12 mouse cellular contexts compared by ENCODE assay signal in the genomic region with DNA sequence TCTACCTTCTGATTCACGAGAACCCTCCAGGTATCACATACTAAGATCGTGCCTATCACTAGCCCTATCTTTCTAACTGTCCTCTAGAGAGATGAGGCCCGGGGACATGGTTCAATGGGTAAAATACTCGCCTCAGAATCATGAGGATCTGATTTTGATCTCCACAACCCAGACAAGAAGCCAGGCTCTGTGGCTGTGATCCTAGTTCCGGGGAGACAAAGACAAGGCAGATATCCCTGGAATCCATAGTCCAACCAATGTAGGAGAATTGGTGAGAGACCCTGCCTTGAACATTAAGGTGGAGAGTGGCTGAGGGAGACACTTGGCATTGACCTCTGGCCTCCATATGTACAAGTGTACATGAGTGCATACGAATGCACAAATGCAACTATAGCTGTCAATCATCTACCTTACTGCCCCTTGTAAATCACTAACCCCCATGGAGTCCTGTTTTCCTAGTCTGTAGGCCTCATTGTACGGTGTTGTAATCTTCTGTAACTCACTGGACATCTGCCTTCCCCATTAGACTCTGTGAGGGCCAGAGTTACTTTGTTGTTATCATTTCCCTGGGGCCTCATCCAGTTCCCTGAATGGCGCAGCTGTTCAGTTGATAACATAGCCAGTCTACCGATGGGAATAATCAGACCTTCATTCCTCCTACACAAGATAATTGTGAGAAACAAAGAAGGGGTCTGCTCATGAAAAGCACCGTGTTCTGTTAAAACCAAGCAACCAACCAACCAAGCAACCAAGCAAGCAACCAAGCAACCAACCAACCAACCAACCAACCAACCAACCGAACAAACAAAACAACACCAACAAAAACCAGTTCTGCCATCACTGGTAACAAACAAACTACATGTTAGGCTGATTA. TPM values are rescaled to one million over a fixed set of nuclear protein-coding genes. Genes with fewer than 3 reads are reported as not detected.
DNase-seq lines count a peak whose midpoint lies in the region; ATAC-seq and TF ChIP-seq lines count a peak whose summit lies in the region.
"Had no signal": no experiment of that assay in that cellular context is flagged by ENCODE, and none has a peak within 500 bp of the region (broad histone marks: within the 10 kb centered on the region; RNA-seq: fewer than 3 reads in every experiment).

No protein-coding gene starts in this region.

- H3K9ac ChIP-seq in embryonic facial prominence, embryonic 15.5 days: no peak overlapping the region
- no peak overlapping the region for H3K9ac ChIP-seq in limb, embryonic 14.5 days (ENCODE audit: low read depth, low read length, severe bottlenecking)

- H3K4me1 ChIP-seq in embryonic facial prominence, embryonic 15.5 days: 0 out of 2 replicates have a peak, but pooled peaks cover 5% of the 10 kb centered on the region
- peaks cover 7% of the 10 kb centered on the region; the same call in 1 of the 2 replicates for H3K4me1 ChIP-seq in embryonic facial prominence, embryonic 10.5 days
- no peaks in the 10 kb centered on the region for H3K4me1 ChIP-seq in limb, embryonic 14.5 days (ENCODE audit: control insufficient read depth, insufficient read depth, low read length)
- no peaks in the 10 kb centered on the region for H3K4me1 ChIP-seq in limb, embryonic 10.5 days

- TF ChIP-seq POLR2A in limb, embryonic 14.5 days (IDR thresholded peaks at IDR 0.05; ENCODE audit: borderline replicate concordance, extremely low read depth, insufficient read depth, insufficient read length): no peak

- intact Hi-C loops in heart, postnatal 10 days (cut with DNase I): loop anchor here (2.0 to 5.0 kb wide), 2 partner anchors 52 to 237 kb away; no protein-coding TSS in a partner anchor

- H3K36me3 ChIP-seq in embryonic facial prominence, embryonic 15.5 days: no peaks in the 10 kb centered on the region
- no peaks in the 10 kb centered on the region for H3K36me3 ChIP-seq in embryonic facial prominence, embryonic 10.5 days (replicated peaks)
- H3K36me3 ChIP-seq in limb, embryonic 14.5 days (ENCODE audit: control insufficient read depth, insufficient read depth, low read length): no peaks in the 10 kb centered on the region
- H3K36me3 ChIP-seq in limb, embryonic 10.5 days: 0 out of 2 replicates have a peak, but pooled peaks cover 3% of the 10 kb centered on the region

- no peak for ATAC-seq in embryonic facial prominence, embryonic 15.5 days (ENCODE audit: insufficient number of reproducible peaks, low FRiP score, low TSS enrichment, low read depth)
- no peak for ATAC-seq in limb, embryonic 14.5 days (ENCODE audit: low FRiP score, low read depth)

- H3K27me3 ChIP-seq in embryonic facial prominence, embryonic 15.5 days: no peaks in the 10 kb centered on the region
- H3K27me3 ChIP-seq in embryonic facial prominence, embryonic 10.5 days (replicated peaks; ENCODE audit: low read depth, poor library complexity, severe bottlenecking): no peaks in the 10 kb centered on the region
- H3K27me3 ChIP-seq in limb, embryonic 14.5 days (ENCODE audit: control insufficient read depth, insufficient read depth, low read length): no peaks in the 10 kb centered on the region
- no peaks in the 10 kb centered on the region for H3K27me3 ChIP-seq in limb, embryonic 10.5 days (ENCODE audit: low read depth, poor library complexity, severe bottlenecking)

- H3K27ac ChIP-seq in embryonic facial prominence, embryonic 15.5 days (replicated peaks): peak overlapping the region; percentile 74; the same call in 1 of the 2 replicates
- no peak overlapping the region; the same call in 1 of the 2 replicates for H3K27ac ChIP-seq in embryonic facial prominence, embryonic 10.5 days (replicated peaks)
- no peak overlapping the region for H3K27ac ChIP-seq in limb, embryonic 14.5 days (replicated peaks; ENCODE audit: low read depth, low read length)
- H3K27ac ChIP-seq in limb, embryonic 10.5 days: no peak overlapping the region
- H3K27ac ChIP-seq: left cerebral cortex, adult 2 months had no signal

- DNase-seq in embryonic facial prominence, embryonic 10.5 days (ENCODE audit: low spot score): no peak
- peak; percentile 11 for DNase-seq in limb, embryonic 14.5 days (ENCODE audit: low spot score)
- no peak for DNase-seq in limb, embryonic 10.5 days (ENCODE audit: low spot score)
- peak; percentile 46 to 47 for DNase-seq in heart, postnatal 10 days
- peak; percentile 85 for DNase-seq in skeletal muscle tissue, adult 2 months (ENCODE audit: low read depth, low spot score)
- DNase-seq in thymus, adult 18-20 months: no peak
- no peak for DNase-seq in thymus, postnatal 14 days
- DNase-seq: adrenal gland, postnatal 14 days; kidney, adult 18-20 months had no signal

- no peaks in the 10 kb centered on the region for H3K9me3 ChIP-seq in embryonic facial prominence, embryonic 15.5 days (replicated peaks)
- H3K9me3 ChIP-seq in embryonic facial prominence, embryonic 10.5 days: 0 out of 2 replicates have a peak, but pooled peaks cover 4% of the 10 kb centered on the region
- no peaks in the 10 kb centered on the region for H3K9me3 ChIP-seq in limb, embryonic 14.5 days (ENCODE audit: control insufficient read depth, low read length)
- H3K9me3 ChIP-seq in limb, embryonic 10.5 days (replicated peaks): no peaks in the 10 kb centered on the region

- 87% methylated on average over 11 of the region's 11 CpGs for WGBS in embryonic facial prominence, embryonic 15.5 days
- WGBS in embryonic facial prominence, embryonic 10.5 days: 93% methylated on average over 11 of the region's 11 CpGs
- 84% methylated on average over 11 of the region's 11 CpGs for WGBS in limb, embryonic 14.5 days
- WGBS in limb, embryonic 10.5 days: 93% methylated on average over 11 of the region's 11 CpGs

- H3K4me3 ChIP-seq in embryonic facial prominence, embryonic 15.5 days (replicated peaks): no peak overlapping the region
- no peak overlapping the region for H3K4me3 ChIP-seq in embryonic facial prominence, embryonic 10.5 days
- no peak overlapping the region for H3K4me3 ChIP-seq in limb, embryonic 14.5 days (replicated peaks; ENCODE audit: low read length)
- H3K4me3 ChIP-seq in limb, embryonic 10.5 days: no peak overlapping the region
- H3K4me3 ChIP-seq: left cerebral cortex, adult 2 months had no signal

- no peak overlapping the region for H3K4me2 ChIP-seq in embryonic facial prominence, embryonic 15.5 days (replicated peaks)
- no peak overlapping the region for H3K4me2 ChIP-seq in limb, embryonic 14.5 days (replicated peaks; ENCODE audit: low read depth, low read length, severe bottlenecking)

RNA-seq across cellular contexts. Expression of gene 1700012B07Rik, which starts 47.0 kb away (rescaled TPM):
- not detected in 2 replicates for polyA plus RNA-seq in embryonic facial prominence, embryonic 15.5 days (2015; fragmentation: Nextera tagmentation; extraction: Ambion mirVana)
- polyA plus RNA-seq in embryonic facial prominence, embryonic 10.5 days (2016; fragmentation: Nextera tagmentation; extraction: Ambion mirVana): not detected in 2 replicates
- not detected in 2 replicates for polyA plus RNA-seq in limb, embryonic 14.5 days (2012; rRNA removed)
- not detected in 2 replicates for polyA plus RNA-seq in limb, embryonic 14.5 days (2014; fragmentation: Nextera tagmentation; extraction: Ambion mirVana)
- polyA plus RNA-seq in limb, embryonic 10.5 days (2016; fragmentation: Nextera tagmentation; extraction: Ambion mirVana): not detected in 2 replicates
- total RNA-seq in heart, postnatal 10 days (2021): not detected
- total RNA-seq: adrenal gland, postnatal 14 days; hematopoietic stem cell, adult 5-6 weeks; left cerebral cortex, adult 2 months had no signal

Comparison
In these comparisons a context has a peak if more than half of its experiments do, and no peak if none do; other contexts are left out.
1. DNase-seq: peak in limb, embryonic 14.5 days (single experiment), heart, postnatal 10 days (2 of 2) and skeletal muscle tissue, adult 2 months (single experiment); none in embryonic facial prominence, embryonic 10.5 days (single experiment), limb, embryonic 10.5 days (single experiment), thymus, adult 18-20 months (0 of 2) and thymus, postnatal 14 days (single experiment).